Mouse (Mus musculus): ENCODE measurements at regions not wholly inside any gene's neighbourhood (a gene's known extent, or its start where the extent isn't known, plus 50 kb on each side); places are given as distances from the start of the nearest gene placed in this dataset.

DNA sequence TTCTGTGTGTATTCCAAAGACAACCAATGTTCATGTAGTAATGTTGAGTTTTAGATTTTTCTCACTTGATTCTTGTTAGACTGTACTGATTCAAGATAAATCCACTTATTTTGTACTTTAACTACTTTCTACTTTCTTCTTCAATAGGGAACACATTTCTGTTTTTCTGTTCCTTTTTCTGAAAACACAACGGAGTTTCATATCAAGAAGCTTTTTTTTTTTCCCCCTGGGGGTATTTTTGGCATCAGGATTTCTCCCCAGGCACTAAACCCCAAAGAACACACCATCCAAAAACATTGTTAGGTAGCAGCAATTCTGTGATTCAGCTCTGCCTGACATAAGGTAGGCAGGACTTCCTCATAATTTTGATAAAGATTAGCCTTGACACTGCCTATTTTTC is 1200.7 kb downstream of the Gsdmc2 start:
- no peak for TF ChIP-seq POLR2A (IDR thresholded peaks at IDR 0.05; ENCODE audit: insufficient read length, low read depth)
- TF ChIP-seq MAX (IDR thresholded peaks at IDR 0.05; ENCODE audit: low read depth), result no peak
- TF ChIP-seq USF1 (IDR thresholded peaks at IDR 0.05; ENCODE audit: low read depth), result no peak
- TF ChIP-seq MYOD1 (IDR thresholded peaks at IDR 0.05; ENCODE audit: control insufficient read depth in 1 of 3, insufficient read length in 2 of 3, low read depth in 2 of 3), result no peak
- TF ChIP-seq CEBPB (IDR thresholded peaks at IDR 0.05; ENCODE audit: insufficient read depth, poor library complexity, severe bottlenecking), result no peak
- no peak for TF ChIP-seq REST (IDR thresholded peaks at IDR 0.05; ENCODE audit: insufficient read depth, insufficient read length)
